Mouse (Mus musculus) thymus, postnatal 4 days (tissue): ENCODE data around the gene Rrp8.

Source experiments
- DNase-seq: peaks from one replicate; pipeline ENCODE4 v3.0.0; 2021

Rrp8 gene

GRCm38 (mm10) chr7:105685541-105686197 lies 51.5 kb downstream of the Rrp8 start:
- no peak for DNase-seq
